22 mouse cellular contexts compared by ENCODE assay signal in the genomic region with DNA sequence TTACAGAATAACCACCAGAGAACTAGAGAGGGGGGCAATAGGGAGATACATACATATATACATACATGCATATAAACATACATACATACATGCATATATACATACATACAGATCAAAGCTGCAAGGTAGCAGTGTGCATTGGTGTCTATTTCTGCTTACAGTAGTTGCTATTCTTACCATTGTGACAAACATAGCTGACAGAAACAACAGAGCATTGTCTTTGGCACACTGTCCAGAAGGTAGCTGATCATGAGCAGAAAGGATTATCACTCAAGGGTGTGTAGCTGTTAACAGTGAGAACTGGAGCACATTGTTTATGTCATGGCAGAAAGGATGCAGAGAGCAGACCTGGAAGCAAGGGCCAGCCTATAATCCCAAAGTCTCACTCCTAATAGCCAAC. TPM values are rescaled to one million over a fixed set of nuclear protein-coding genes. Genes with fewer than 3 reads are reported as not detected.
DNase-seq lines count a peak whose midpoint lies in the region; ATAC-seq and TF ChIP-seq lines count a peak whose summit lies in the region.
"Had no signal": no experiment of that assay in that cellular context is flagged by ENCODE, and none has a peak within 500 bp of the region (broad histone marks: within the 10 kb centered on the region; RNA-seq: fewer than 3 reads in every experiment).

No protein-coding gene starts in this region.

- TF ChIP-seq POLR2A in heart, adult 2 months (IDR thresholded peaks at IDR 0.05; ENCODE audit: insufficient read depth, low read depth, low read length) = no peak

- TF ChIP-seq EP300 in heart, adult 2 months (IDR thresholded peaks at IDR 0.05; ENCODE audit: insufficient read depth, low read depth, low read length) = no peak

- H3K79me2 ChIP-seq in heart, adult 2 months (replicated peaks; ENCODE audit: control insufficient read depth, insufficient read depth, low read length) = peaks cover 4% of the 10 kb centered on the region; the same call in 1 of the 2 replicates

- H3K9me3 ChIP-seq in heart, embryonic 16.5 days (replicated peaks; ENCODE audit: control insufficient read depth, low read length) = no peaks in the 10 kb centered on the region
- H3K9me3 ChIP-seq: hindbrain, embryonic 10.5 days; intestine, embryonic 15.5 days; midbrain, embryonic 12.5 days; neural tube, embryonic 12.5 days had no signal

- intact Hi-C loops in heart, adult 2 months (cut with DNase I) = no loop called here
- intact Hi-C loops in heart, postnatal 25 days (cut with DNase I) = no loop called here
- intact Hi-C loops in left cerebral cortex, postnatal 14 days (cut with DNase I) = no loop called here

- peaks cover 23% of the 10 kb centered on the region for H3K4me1 ChIP-seq in heart, adult 2 months (ENCODE audit: control insufficient read depth, insufficient read depth, low read length)
- H3K4me1 ChIP-seq in heart, embryonic 16.5 days (ENCODE audit: control insufficient read depth, insufficient read depth, low read length) = peaks cover 40% of the 10 kb centered on the region
- H3K4me1 ChIP-seq: hindbrain, embryonic 10.5 days; intestine, embryonic 15.5 days; neural tube, embryonic 12.5 days had no signal

- peak; percentile 47; the same call in 1 of the 2 replicates for ATAC-seq in cerebellum, adult (ENCODE audit: insufficient number of reproducible peaks, low FRiP score, low TSS enrichment)
- ATAC-seq in heart, embryonic 16.5 days (replicated peaks; ENCODE audit: extremely low read depth, insufficient read depth, low FRiP score) = peak; percentile 74
- ATAC-seq: hindbrain, embryonic 16.5 days; intestine, embryonic 15.5 days had no signal

- no peak for TF ChIP-seq CTCF in heart, adult 2 months (IDR thresholded peaks at IDR 0.05)

- peaks cover 42% of the 10 kb centered on the region for H3K36me3 ChIP-seq in heart, adult 2 months (ENCODE audit: control insufficient read depth, insufficient read depth, low read length)
- H3K36me3 ChIP-seq in heart, embryonic 16.5 days (ENCODE audit: control insufficient read depth, insufficient read depth) = no peaks in the 10 kb centered on the region
- H3K36me3 ChIP-seq: hindbrain, embryonic 10.5 days; intestine, embryonic 15.5 days; midbrain, embryonic 12.5 days; neural tube, embryonic 12.5 days had no signal

- peak overlapping the region; percentile 23 for H3K4me2 ChIP-seq in heart, embryonic 16.5 days (ENCODE audit: low read depth, low read length)
- H3K4me2 ChIP-seq: intestine, embryonic 15.5 days; liver, embryonic 11.5 days; midbrain, embryonic 12.5 days; neural tube, embryonic 12.5 days had no signal

- H3K27me3 ChIP-seq in heart, adult 2 months (ENCODE audit: control insufficient read depth, insufficient read depth, low read length) = no peaks in the 10 kb centered on the region
- no peaks in the 10 kb centered on the region for H3K27me3 ChIP-seq in heart, embryonic 16.5 days (ENCODE audit: control insufficient read depth, insufficient read depth, low read length)
- H3K27me3 ChIP-seq: intestine, embryonic 15.5 days; midbrain, embryonic 12.5 days; neural tube, embryonic 12.5 days had no signal

- H3K4me3 ChIP-seq in heart, adult 2 months = no peak overlapping the region
- H3K4me3 ChIP-seq in heart, embryonic 16.5 days (ENCODE audit: low read length) = no peak overlapping the region
- H3K4me3 ChIP-seq: hindbrain, embryonic 10.5 days; intestine, embryonic 15.5 days; midbrain, embryonic 12.5 days; neural tube, embryonic 12.5 days had no signal

- H3K27ac ChIP-seq in heart, adult 2 months = peak overlapping the region; percentile 57
- peak overlapping the region; percentile 79 for H3K27ac ChIP-seq in heart, embryonic 16.5 days (ENCODE audit: low read length)
- H3K27ac ChIP-seq: hindbrain, embryonic 10.5 days; intestine, embryonic 15.5 days; midbrain, embryonic 12.5 days; neural tube, embryonic 12.5 days had no signal

- H3K9ac ChIP-seq in heart, adult 2 months (ENCODE audit: low read depth, low read length) = no peak overlapping the region
- H3K9ac ChIP-seq in heart, embryonic 16.5 days (ENCODE audit: low read length) = no peak overlapping the region
- H3K9ac ChIP-seq: intestine, embryonic 15.5 days; midbrain, embryonic 12.5 days; neural tube, embryonic 12.5 days had no signal

- DNase-seq in cerebellum, postnatal 36 days = no peak
- no peak for DNase-seq in heart, adult 2 months
- no peak for DNase-seq in heart, adult 8-10 months (ENCODE audit: low spot score)
- DNase-seq in heart, postnatal 25 days (ENCODE audit: low spot score) = no peak
- peak; percentile 70 for DNase-seq in adipocyte (ENCODE audit: low spot score)
- DNase-seq in left cerebral cortex, postnatal 14 days (ENCODE audit: low spot score in 2 of 2) = no peak
- DNase-seq: adrenal gland, postnatal 25 days; cerebellum, adult 11-12 months; cerebellum, postnatal 10 days; kidney, adult 8-10 months; kidney, postnatal 10 days; lung, adult 18-20 months; lung, postnatal 10 days; thymus, postnatal 14 days had no signal

RNA-seq across cellular contexts. Expression of a gene that starts 22.1 kb away (rescaled TPM):
- total RNA-seq in heart, adult 2 months (2021) = 100 to 1,000 TPM; 139 to 184 TPM
- 17.5 and 41.0 TPM in 2 replicates for polyA plus RNA-seq in heart, adult 2 months (2012; rRNA removed)
- 100 to 1,000 TPM; 158 to 181 (median 160) TPM for total RNA-seq in heart, adult 8-10 months (2022)
- 12.7 and 12.9 TPM in 2 replicates for polyA plus RNA-seq in heart, embryonic 16.5 days (2015; fragmentation: Nextera tagmentation; extraction: Ambion mirVana)
- total RNA-seq in heart, postnatal 25 days (2021) = 100 to 1,000 TPM; 147 to 177 TPM
- 10 to 100 TPM; 71.8 to 88.7 TPM for total RNA-seq in left cerebral cortex, postnatal 14 days (2021)
